Mouse (Mus musculus) right cerebral cortex, postnatal 4 days (tissue): ENCODE results near the gene Tmem17.

Source experiments
- DNase-seq: peaks from one replicate; pipeline ENCODE4 v3.0.0-alpha.2; 2022

Gene Tmem17

DNA sequence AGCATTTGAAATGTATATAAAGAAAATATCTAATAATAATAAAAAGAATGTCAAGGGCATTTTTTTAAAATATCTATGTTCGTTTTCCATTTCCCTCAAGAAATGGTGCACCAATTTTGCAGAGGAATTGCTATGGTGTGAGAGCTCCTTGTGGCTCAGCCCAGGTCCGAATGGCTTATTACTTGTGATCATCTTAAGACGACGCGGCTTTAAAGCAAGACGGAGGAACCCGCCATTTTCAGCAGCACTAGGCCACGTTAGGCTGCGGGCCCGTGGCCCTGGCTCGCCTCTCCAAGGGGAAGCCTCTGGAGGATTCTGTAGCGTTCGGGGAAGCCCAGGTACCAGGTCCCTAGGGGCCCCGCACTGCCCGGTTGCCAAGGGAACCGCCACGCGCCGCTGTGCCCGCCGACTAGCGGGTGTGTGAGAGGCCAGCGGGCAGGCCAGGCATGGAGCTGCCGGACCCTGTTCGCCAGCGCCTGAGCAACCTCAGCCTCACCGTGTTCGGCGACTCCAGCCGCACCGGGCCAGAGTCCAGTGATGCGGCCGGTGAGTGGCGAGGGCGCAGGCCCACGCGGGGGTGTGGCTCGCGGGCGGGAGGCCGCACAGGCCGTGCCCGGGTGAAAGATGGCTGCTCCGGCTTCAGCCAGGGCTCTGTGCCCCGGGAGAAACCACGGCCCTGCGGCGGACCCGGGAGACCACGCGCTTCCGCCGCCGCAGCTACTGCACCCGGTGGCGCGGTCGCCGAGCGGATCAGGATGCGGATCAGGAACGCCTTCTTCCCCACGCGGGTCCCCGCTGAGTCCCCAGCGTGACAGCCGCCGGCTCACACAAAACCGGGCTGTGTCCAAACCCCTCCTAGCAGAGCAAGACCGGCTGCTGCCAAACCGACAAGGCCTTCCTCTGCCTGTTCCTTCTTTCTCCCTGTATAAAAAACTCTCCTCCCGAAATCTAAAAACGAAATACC lies at the start of gene Tmem17:
TSS of gene Tmem17 (plus strand) at position 51 of the 964 bp plus-strand sequence.
- peak; percentile 84 for DNase-seq

GRCm38 (mm10) chr11:22479836-22480619 lies 31.9 kb upstream of the Tmem17 start:
- DNase-seq: no peak

GRCm38 (mm10) chr11:22481639-22482361 lies 30.1 kb upstream of the Tmem17 start:
- no peak for DNase-seq

- no peak for DNase-seq
These were observed 29.5 kb upstream of the Tmem17 start for GRCm38 (mm10) chr11:22482362-22482760.

DNA sequence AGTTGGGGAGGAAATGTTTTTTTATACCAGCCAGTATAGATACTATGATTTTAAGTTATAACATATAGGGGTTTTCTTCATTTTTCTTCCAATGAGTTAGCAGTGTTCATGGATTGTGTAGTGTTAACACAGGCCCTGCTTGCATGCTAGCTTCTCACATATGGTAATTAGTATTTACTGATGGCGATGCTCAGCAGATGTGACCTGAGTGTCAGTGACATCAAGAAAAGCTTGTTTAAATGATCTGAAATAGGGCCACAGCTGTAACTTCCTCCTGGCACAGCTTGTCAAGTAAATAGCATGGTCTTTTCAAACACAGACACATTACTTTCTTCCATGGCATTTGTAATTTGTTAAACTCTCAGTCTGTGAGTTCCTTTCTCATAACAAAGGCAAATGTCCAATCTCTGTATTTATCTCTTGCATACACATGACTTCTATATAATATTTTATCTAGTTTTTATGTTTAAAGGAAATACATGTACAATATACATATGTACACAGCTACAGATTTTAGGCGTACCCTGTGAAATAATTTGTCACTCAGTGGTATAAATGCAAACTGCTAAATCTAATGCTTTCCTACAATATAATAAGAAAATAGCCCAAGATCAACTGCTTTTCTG lies 18.1 kb upstream of the Tmem17 start:
- no peak for DNase-seq

- DNase-seq: no peak
These were observed 16.9 kb upstream of the Tmem17 start for GRCm38 (mm10) chr11:22494941-22495340.

DNA sequence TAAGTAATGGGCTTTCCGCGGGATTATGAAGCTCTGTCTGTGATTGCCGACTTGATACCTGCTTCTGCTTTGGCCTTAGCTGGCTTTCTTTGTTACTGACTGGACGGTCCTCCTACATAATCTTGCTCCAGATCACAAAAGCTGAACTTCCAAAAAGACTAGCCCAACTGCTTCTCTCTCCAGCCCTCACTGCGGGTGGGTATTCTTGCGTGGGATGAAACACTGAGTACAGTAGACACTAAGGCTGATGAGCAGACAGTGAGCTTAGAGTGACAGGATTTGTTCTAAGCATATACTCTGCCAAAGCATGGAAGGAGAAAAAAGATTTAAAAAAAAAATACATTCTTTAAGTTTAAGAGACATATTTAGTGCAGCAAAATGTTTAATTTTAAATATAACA lies 12.5 kb upstream of the Tmem17 start:
- DNase-seq: no peak

- DNase-seq: no peak
These were observed 12.0 kb upstream of the Tmem17 start for GRCm38 (mm10) chr11:22499886-22500285.

- no peak for DNase-seq
These were observed 10.9 kb upstream of the Tmem17 start for GRCm38 (mm10) chr11:22500771-22501566.

- DNase-seq: no peak
These were observed 1.2 kb downstream of the Tmem17 start for GRCm38 (mm10) chr11:22513075-22513474.

- no peak for DNase-seq
These were observed 3.2 kb downstream of the Tmem17 start for GRCm38 (mm10) chr11:22515061-22515460.

- no peak for DNase-seq
These were observed 6.6 kb downstream of the Tmem17 start for GRCm38 (mm10) chr11:22518445-22518844.

- DNase-seq: no peak
These were observed 8.4 kb downstream of the Tmem17 start for GRCm38 (mm10) chr11:22520251-22520650.

DNA sequence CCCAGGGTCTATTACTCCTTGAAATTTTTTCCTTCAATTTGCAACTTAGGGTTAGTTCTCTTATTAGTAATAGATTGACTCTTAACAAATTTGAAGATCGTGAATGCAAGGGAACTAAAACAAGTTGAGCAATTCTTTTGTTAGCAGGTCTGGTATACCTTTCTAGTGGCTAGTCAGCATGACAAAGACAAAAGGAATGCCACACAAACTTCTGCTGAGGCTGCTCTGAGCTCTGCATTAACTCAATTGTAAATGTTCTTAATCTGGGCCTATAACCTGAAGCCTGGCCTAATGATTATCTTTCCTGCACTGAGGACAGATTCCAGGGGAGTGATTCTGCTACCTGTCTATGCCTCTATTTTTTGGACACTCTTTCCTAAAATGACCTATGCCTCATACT lies 12.7 kb downstream of the Tmem17 start:
- no peak for DNase-seq

DNA sequence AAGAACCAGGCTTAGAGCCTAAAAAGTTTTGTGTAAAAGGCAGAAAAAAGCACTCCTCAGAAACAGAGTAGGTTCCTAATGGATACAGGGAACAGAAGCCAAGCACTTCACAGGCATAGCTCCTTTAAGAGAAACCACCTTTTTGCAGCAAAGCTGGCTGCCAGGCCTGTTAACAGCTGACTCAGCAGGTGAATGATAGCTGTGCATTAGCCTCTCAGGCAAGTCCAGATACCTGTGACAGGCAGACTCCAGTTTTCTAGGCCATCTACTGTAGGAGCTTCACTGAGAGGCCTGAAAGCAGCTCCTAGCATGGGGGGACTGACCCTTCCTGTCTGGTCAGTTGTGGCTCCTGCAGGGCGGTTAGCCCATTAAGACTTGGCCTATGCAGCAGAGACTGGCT lies 28.7 kb downstream of the Tmem17 start:
- DNase-seq: no peak

- DNase-seq: no peak
These were observed 48.2 kb downstream of the Tmem17 start for GRCm38 (mm10) chr11:22560061-22560460.

- peak; percentile 84 for DNase-seq
These were observed 48.8 kb downstream of the Tmem17 start for GRCm38 (mm10) chr11:22560503-22561328.

GRCm38 (mm10) chr11:22561329-22561592 lies 49.4 kb downstream of the Tmem17 start:
- no peak for DNase-seq

GRCm38 (mm10) chr11:22563706-22564105 lies 51.8 kb downstream of the Tmem17 start:
- DNase-seq: no peak

- DNase-seq: no peak
These were observed 52.8 kb downstream of the Tmem17 start for GRCm38 (mm10) chr11:22564676-22565075.
